ENCODE assay signal across 16 mouse cellular contexts in the genomic region with DNA sequence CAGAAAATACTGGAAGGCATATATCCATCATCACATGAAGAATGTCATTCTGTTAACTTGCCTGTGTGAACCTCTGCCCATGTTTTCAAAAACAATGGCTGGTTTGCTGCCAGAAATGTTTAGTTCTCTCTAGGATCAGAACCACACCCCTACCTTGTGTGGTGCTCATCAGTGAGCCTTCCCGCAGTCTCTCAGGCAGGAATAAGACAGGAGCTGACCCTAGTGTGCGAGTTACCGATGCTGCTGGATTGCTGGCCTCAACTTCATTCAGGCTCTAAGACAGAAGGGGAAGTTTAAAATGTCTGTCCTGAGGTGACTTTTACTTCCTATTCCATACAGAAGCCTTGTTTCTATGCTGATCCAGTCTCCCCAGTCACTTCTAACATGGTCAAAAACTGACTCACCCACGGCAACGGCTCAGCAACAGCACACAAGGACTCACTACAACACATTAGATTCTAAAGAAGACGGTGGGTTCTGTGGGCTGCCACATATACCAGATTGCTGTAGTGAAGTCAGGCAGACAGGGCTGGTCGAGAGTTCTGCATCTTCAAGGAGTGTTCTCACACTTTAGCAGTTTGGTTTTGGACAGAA.
DNase-seq lines count a peak whose midpoint lies in the region; ATAC-seq and TF ChIP-seq lines count a peak whose summit lies in the region.
"Had no signal": no experiment of that assay in that cellular context is flagged by ENCODE, and none has a peak within 500 bp of the region (broad histone marks: within the 10 kb centered on the region; RNA-seq: fewer than 3 reads in every experiment).

No protein-coding gene starts in this region.

- no peak for ATAC-seq in embryonic facial prominence, embryonic 15.5 days (ENCODE audit: insufficient number of reproducible peaks, low FRiP score, low TSS enrichment, low read depth)
- peak; percentile 56 for ATAC-seq in neutrophil, adult 5-6 weeks (ENCODE audit: extremely low read depth, insufficient number of reproducible peaks, low FRiP score, poor library complexity, severe bottlenecking)

- no peak for TF ChIP-seq POLR2A in lung, adult 2 months (IDR thresholded peaks at IDR 0.05; ENCODE audit: borderline replicate concordance, extremely low read depth, low read depth, low read length)
- TF ChIP-seq POLR2A in cortical plate, adult 2 months (IDR thresholded peaks at IDR 0.05; ENCODE audit: extremely low read depth, insufficient read depth, low read length), result no peak

- 0 out of 2 replicates have a peak, but pooled peaks cover 3% of the 10 kb centered on the region for H3K36me3 ChIP-seq in embryonic facial prominence, embryonic 15.5 days
- H3K36me3 ChIP-seq in embryonic facial prominence, embryonic 10.5 days (replicated peaks), result peaks cover 21% of the 10 kb centered on the region
- H3K36me3 ChIP-seq: heart, embryonic 13.5 days; hindbrain, embryonic 12.5 days had no signal

- H3K27ac ChIP-seq in embryonic facial prominence, embryonic 15.5 days (replicated peaks), result peak overlapping the region; percentile 39; the same call in 1 of the 2 replicates
- no peak overlapping the region for H3K27ac ChIP-seq in embryonic facial prominence, embryonic 10.5 days (replicated peaks)
- 0 out of 2 replicates have a peak overlapping the region, but pooled peaks have one; percentile 24 for H3K27ac ChIP-seq in cortical plate, adult 2 months (ENCODE audit: insufficient read depth, low read length)
- H3K27ac ChIP-seq: forebrain, embryonic 10.5 days; heart, embryonic 13.5 days; hindbrain, embryonic 12.5 days; liver, embryonic 13.5 days had no signal

- no peaks in the 10 kb centered on the region for H3K9me3 ChIP-seq in embryonic facial prominence, embryonic 15.5 days (replicated peaks)
- no peaks in the 10 kb centered on the region for H3K9me3 ChIP-seq in embryonic facial prominence, embryonic 10.5 days
- H3K9me3 ChIP-seq: forebrain, embryonic 10.5 days; heart, embryonic 13.5 days; hindbrain, embryonic 12.5 days; liver, embryonic 13.5 days had no signal

- TF ChIP-seq CTCF in lung, adult 2 months (IDR thresholded peaks at IDR 0.05; ENCODE audit: insufficient read depth, low read length), result no peak
- TF ChIP-seq CTCF in cortical plate, adult 2 months (IDR thresholded peaks at IDR 0.05; ENCODE audit: extremely low read depth, insufficient read depth, low read length), result no peak

- H3K4me1 ChIP-seq in embryonic facial prominence, embryonic 15.5 days, result peaks cover 43% of the 10 kb centered on the region
- H3K4me1 ChIP-seq in embryonic facial prominence, embryonic 10.5 days, result peaks cover 12% of the 10 kb centered on the region
- H3K4me1 ChIP-seq in lung, adult 2 months (ENCODE audit: control insufficient read depth, insufficient read depth, low read length), result peaks cover 32% of the 10 kb centered on the region
- peaks cover 35% of the 10 kb centered on the region for H3K4me1 ChIP-seq in cortical plate, adult 2 months (ENCODE audit: control insufficient read depth, insufficient read depth, low read length)

- no peak overlapping the region for H3K4me2 ChIP-seq in embryonic facial prominence, embryonic 15.5 days (replicated peaks)
- H3K4me2 ChIP-seq: heart, embryonic 13.5 days; hindbrain, embryonic 12.5 days; liver, embryonic 13.5 days had no signal

- WGBS in embryonic facial prominence, embryonic 15.5 days, result 74% methylated on average over 7 of the region's 7 CpGs
- 92% methylated on average over 7 of the region's 7 CpGs for WGBS in embryonic facial prominence, embryonic 10.5 days
- WGBS in lung, adult 2 months, result 53% methylated on average over 7 of the region's 7 CpGs

- H3K4me3 ChIP-seq in embryonic facial prominence, embryonic 15.5 days (replicated peaks), result no peak overlapping the region
- H3K4me3 ChIP-seq in embryonic facial prominence, embryonic 10.5 days, result no peak overlapping the region
- H3K4me3 ChIP-seq in lung, adult 2 months (replicated peaks; ENCODE audit: extremely low read depth, low read depth, low read length), result no peak overlapping the region
- H3K4me3 ChIP-seq in cortical plate, adult 2 months (ENCODE audit: insufficient read depth, low read length), result no peak overlapping the region
- H3K4me3 ChIP-seq: forebrain, embryonic 10.5 days; heart, embryonic 13.5 days; hindbrain, embryonic 12.5 days; liver, embryonic 13.5 days had no signal

- DNase-seq in embryonic facial prominence, embryonic 10.5 days (ENCODE audit: low spot score), result no peak
- DNase-seq in lung, postnatal 10 days, result peak; percentile 41
- no peak for DNase-seq in lung, adult 2 months
- no peak for DNase-seq in adrenal gland, postnatal 14 days
- no peak for DNase-seq in adrenal gland, adult 18-20 months (ENCODE audit: low spot score in 2 of 2)
- DNase-seq: gastrocnemius, postnatal 10 days; kidney, adult 11 months; liver, embryonic 13.5 days; retina, postnatal 1 day; thymus, adult 18-20 months had no signal

- H3K27me3 ChIP-seq in embryonic facial prominence, embryonic 15.5 days, result no peaks in the 10 kb centered on the region
- no peaks in the 10 kb centered on the region for H3K27me3 ChIP-seq in embryonic facial prominence, embryonic 10.5 days (replicated peaks; ENCODE audit: low read depth, poor library complexity, severe bottlenecking)
- H3K27me3 ChIP-seq: heart, embryonic 13.5 days; hindbrain, embryonic 12.5 days; liver, embryonic 13.5 days had no signal

- H3K9ac ChIP-seq in embryonic facial prominence, embryonic 15.5 days, result no peak overlapping the region
- H3K9ac ChIP-seq: heart, embryonic 13.5 days; hindbrain, embryonic 12.5 days; liver, embryonic 13.5 days had no signal
